In genomic region chr5:144118271-144118670, GRCm38 (mm10) we compare ENCODE assay signal across 22 mouse cellular contexts. TPM values are rescaled to one million over a fixed set of nuclear protein-coding genes. Genes with fewer than 3 reads are reported as not detected.
DNase-seq lines count a peak whose midpoint lies in the region; TF ChIP-seq lines count a peak whose summit lies in the region.
"Had no signal": no experiment of that assay in that cellular context is flagged by ENCODE, and none has a peak within 500 bp of the region (broad histone marks: within the 10 kb centered on the region; RNA-seq: fewer than 3 reads in every experiment).

No protein-coding gene starts in this region.

- no peaks in the 10 kb centered on the region; the same call in 1 of the 2 replicates for H3K36me3 ChIP-seq in heart, adult 2 months (ENCODE audit: control insufficient read depth, insufficient read depth, low read length)
- H3K36me3 ChIP-seq in kidney, adult 2 months (ENCODE audit: control insufficient read depth, insufficient read depth, low read length) = no peaks in the 10 kb centered on the region
- H3K36me3 ChIP-seq: forebrain, embryonic 10.5 days; heart, embryonic 12.5 days; heart, embryonic 15.5 days had no signal

- TF ChIP-seq EP300 in heart, adult 2 months (IDR thresholded peaks at IDR 0.05; ENCODE audit: insufficient read depth, low read depth, low read length) = no peak

- WGBS in heart, adult 2 months = 89% methylated on average over 4 of the region's 4 CpGs
- WGBS in kidney, adult 2 months = 96% methylated on average over 4 of the region's 4 CpGs

- H3K4me1 ChIP-seq in heart, adult 2 months (ENCODE audit: control insufficient read depth, insufficient read depth, low read length) = peaks cover 8% of the 10 kb centered on the region
- no peaks in the 10 kb centered on the region for H3K4me1 ChIP-seq in kidney, adult 2 months (ENCODE audit: control insufficient read depth, insufficient read depth, low read length)

- intact Hi-C loops in heart, adult 2 months (cut with DNase I) = no loop called here

- no peak overlapping the region for H3K4me3 ChIP-seq in heart, adult 2 months
- H3K4me3 ChIP-seq in kidney, adult 2 months (ENCODE audit: insufficient read depth, low read depth, low read length) = no peak overlapping the region
- H3K4me3 ChIP-seq: forebrain, embryonic 10.5 days; gastrocnemius, adult 2 months; heart, embryonic 12.5 days; heart, embryonic 15.5 days had no signal

- H3K79me2 ChIP-seq in heart, adult 2 months (replicated peaks; ENCODE audit: control insufficient read depth, insufficient read depth, low read length) = peaks cover 9% of the 10 kb centered on the region

- H3K27me3 ChIP-seq in heart, adult 2 months (ENCODE audit: control insufficient read depth, insufficient read depth, low read length) = no peaks in the 10 kb centered on the region
- no peaks in the 10 kb centered on the region for H3K27me3 ChIP-seq in kidney, adult 2 months (replicated peaks; ENCODE audit: control insufficient read depth, insufficient read depth, low read length)
- H3K27me3 ChIP-seq: heart, embryonic 12.5 days; heart, embryonic 15.5 days had no signal

- H3K9ac ChIP-seq in heart, adult 2 months (ENCODE audit: low read depth, low read length) = no peak overlapping the region
- H3K9ac ChIP-seq: forebrain, postnatal 0 days; heart, embryonic 12.5 days; heart, embryonic 15.5 days; hindbrain, embryonic 14.5 days had no signal

- no peak overlapping the region for H3K27ac ChIP-seq in heart, adult 2 months
- no peak overlapping the region for H3K27ac ChIP-seq in kidney, adult 2 months (ENCODE audit: insufficient read depth, low read depth, low read length)
- H3K27ac ChIP-seq: forebrain, embryonic 10.5 days; gastrocnemius, adult 2 months; heart, embryonic 15.5 days; hindbrain, embryonic 14.5 days; hindbrain, postnatal 0 days had no signal

- no peak for TF ChIP-seq POLR2A in heart, adult 2 months (IDR thresholded peaks at IDR 0.05; ENCODE audit: insufficient read depth, low read depth, low read length)
- TF ChIP-seq POLR2A in kidney, adult 2 months (IDR thresholded peaks at IDR 0.05; ENCODE audit: low read depth, low read length) = no peak

- no peak for TF ChIP-seq CTCF in heart, adult 2 months (IDR thresholded peaks at IDR 0.05)
- no peak for TF ChIP-seq CTCF in kidney, adult 2 months (conservative IDR thresholded peaks at IDR 0.05; ENCODE audit: insufficient read depth, insufficient read length, low read depth, low read length)

- DNase-seq in A20 (ENCODE audit: low read depth, low spot score) = peak; percentile 13
- DNase-seq in B cell, adult 2 months = peak; percentile 58 to 64
- peak; percentile 33 for DNase-seq in induced T-regulatory cell, adult 2 months (ENCODE audit: low read depth)
- no peak for DNase-seq in heart, adult 2 months
- DNase-seq in adrenal gland, adult 2 months = no peak
- DNase-seq in kidney, adult 2 months = no peak
- DNase-seq: adrenal gland, adult 8-10 months; adrenal gland, postnatal 25 days; cerebellum, adult 18-20 months; cerebellum, adult 9-10 months; cerebellum, postnatal 14 days; forebrain, postnatal 0 days; gastrocnemius, adult 2 months; gastrocnemius, postnatal 14 days; heart, adult 11 months; heart, postnatal 10 days; heart, postnatal 4 days had no signal

RNA-seq across cellular contexts. Expression of gene Lmtk2, which starts 18.0 kb away (rescaled TPM):
- 10 to 100 TPM; 27.9 to 30.3 TPM for total RNA-seq in heart, adult 2 months (2021)
- polyA plus RNA-seq in heart, adult 2 months (2012; rRNA removed) = 12.5 and 18.2 TPM in 2 replicates
- 10 to 100 TPM; 32.1 to 36.1 TPM for total RNA-seq in adrenal gland, adult 2 months (2021)
- 14.4 and 14.6 TPM in 2 replicates for polyA plus RNA-seq in adrenal gland, adult 2 months (2012; rRNA removed)
- 29.9 and 30.6 TPM in 2 replicates for polyA plus RNA-seq in kidney, adult 2 months (2012; rRNA removed)

Comparison
In these comparisons a context has a peak if more than half of its experiments do, and no peak if none do; other contexts are left out.
1. DNase-seq: peak in A20 (single experiment), B cell, adult 2 months (2 of 2) and induced T-regulatory cell, adult 2 months (single experiment); none in heart, adult 2 months (0 of 2), adrenal gland, adult 2 months (single experiment) and kidney, adult 2 months (single experiment).